ENCODE assay signal across 8 mouse cellular contexts in the genomic region with DNA sequence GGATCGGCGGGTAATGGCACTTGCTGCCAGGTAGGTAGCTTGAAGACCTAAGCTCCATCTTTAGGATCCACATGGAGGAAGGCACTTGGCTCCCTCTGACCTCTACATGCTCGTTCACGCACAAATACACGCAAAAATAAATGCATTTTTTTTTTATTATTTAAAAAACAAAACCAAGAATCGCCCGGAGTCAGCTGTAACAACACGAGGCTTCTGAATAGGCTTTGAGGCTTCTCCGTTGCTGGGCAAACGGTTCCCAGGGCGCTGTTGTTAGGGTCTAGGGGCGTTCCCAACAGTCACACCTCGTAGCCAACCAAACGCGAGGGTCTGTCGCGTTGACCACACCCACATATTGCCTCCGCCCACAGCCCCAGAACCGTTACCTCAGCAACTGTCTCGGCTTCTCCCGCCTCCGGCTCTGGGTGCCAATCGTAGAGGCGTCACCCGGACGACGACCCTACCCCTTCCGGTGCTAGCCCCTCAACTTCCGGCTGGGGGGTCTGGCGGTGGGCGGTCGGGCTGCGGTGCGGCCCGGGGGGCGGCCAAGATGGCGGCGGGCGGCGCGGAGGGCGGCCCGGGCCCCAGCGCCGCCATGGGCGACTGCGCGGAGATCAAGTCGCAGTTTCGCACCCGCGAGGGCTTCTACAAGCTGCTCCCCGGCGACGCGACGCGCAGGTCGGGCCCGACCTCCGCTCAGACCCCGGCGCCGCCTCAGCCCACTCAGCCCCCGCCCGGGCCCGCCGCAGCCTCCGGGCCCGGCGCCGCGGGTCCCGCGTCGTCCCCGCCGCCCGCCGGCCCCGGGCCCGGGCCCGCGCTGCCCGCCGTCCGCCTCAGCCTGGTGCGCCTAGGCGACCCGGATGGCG. TPM values are rescaled to one million over a fixed set of nuclear protein-coding genes. Genes with fewer than 3 reads are reported as not detected.
DNase-seq lines count a peak whose midpoint lies in the region; ATAC-seq lines count a peak whose summit lies in the region.

A gene (plus strand): TSS at position 505 of the 863 bp plus-strand sequence.

- peak within 1 kb of the TSS; percentile 78 for H3K4me2 ChIP-seq in intestine, embryonic 15.5 days (replicated peaks)

- H3K36me3 ChIP-seq in intestine, embryonic 15.5 days, result peaks cover 20% of the 10 kb centered on the region

- H3K9ac ChIP-seq in intestine, embryonic 15.5 days, result peak within 1 kb of the TSS; percentile 97

- H3K27me3 ChIP-seq in intestine, embryonic 15.5 days (replicated peaks), result no peaks in the 10 kb centered on the region

- H3K9me3 ChIP-seq in intestine, embryonic 15.5 days, result no peaks in the 10 kb centered on the region

- DNase-seq in adrenal gland, postnatal 10 days, result peak; percentile 96
- peak; percentile 99 for DNase-seq in embryo, embryonic 9.5 days (ENCODE audit: extremely low spot score)
- peak; percentile 84 to 94 for DNase-seq in gastrocnemius, postnatal 4 days (ENCODE audit: low spot score in 2 of 2)
- DNase-seq in left cerebral cortex, postnatal 14 days (ENCODE audit: low spot score in 2 of 2), result peak; percentile 97 to 99
- peak; percentile 97 to 98 for DNase-seq in right cerebral cortex, postnatal 36 days (ENCODE audit: low spot score in 2 of 2)
- DNase-seq in urinary bladder, postnatal 4 days (ENCODE audit: low spot score in 2 of 2), result peak; percentile 96

- H3K4me1 ChIP-seq in intestine, embryonic 15.5 days (replicated peaks), result peaks cover 20% of the 10 kb centered on the region

- ATAC-seq in intestine, embryonic 15.5 days, result peak; percentile 98
- peak; percentile 94 for ATAC-seq in megakaryocyte-erythroid progenitor cell, adult 5-6 weeks (replicated peaks; ENCODE audit: low FRiP score, low TSS enrichment, poor library complexity, severe bottlenecking)

- peak within 1 kb of the TSS; percentile 91 for H3K4me3 ChIP-seq in intestine, embryonic 15.5 days (replicated peaks)

- WGBS in intestine, embryonic 15.5 days, result 1% methylated on average over 66 of the region's 91 CpGs

- intact Hi-C loops in left cerebral cortex, postnatal 14 days (cut with DNase I), result no loop called here

- H3K27ac ChIP-seq in intestine, embryonic 15.5 days, result peak within 1 kb of the TSS; percentile 78

RNA-seq across cellular contexts. Expression of the gene that starts here (rescaled TPM):
- 10 to 100 TPM; 43.5 to 48.4 TPM for total RNA-seq in adrenal gland, postnatal 10 days (2021)
- 10 to 100 TPM; 52.4 to 55.4 TPM for total RNA-seq in gastrocnemius, postnatal 4 days (2021)
- 11.0 and 13.4 TPM in 2 replicates for polyA plus RNA-seq in intestine, embryonic 15.5 days (2015; fragmentation: Nextera tagmentation; extraction: Ambion mirVana)
- total RNA-seq in left cerebral cortex, postnatal 14 days (2021), result 100 to 1,000 TPM; 151 to 162 TPM
- 28.5 and 29.2 TPM in 2 replicates for total RNA-seq in megakaryocyte-erythroid progenitor cell, adult 5-6 weeks (2014; fragmentation: Nextera tagmentation)
- 7.7 and 10.6 TPM in 2 replicates for total RNA-seq in megakaryocyte-erythroid progenitor cell, adult 5-6 weeks (2017)

Comparison
In these comparisons a context has a peak if more than half of its experiments do, and no peak if none do; other contexts are left out.
1. Peak in every context shown above with its lines: DNase-seq, ATAC-seq, H3K4me3 ChIP-seq and H3K27ac ChIP-seq.